In genomic region chr13:36735901-36736618, GRCm38 (mm10) we compare ENCODE assay signal across 8 mouse cellular contexts. TPM values are rescaled to one million over a fixed set of nuclear protein-coding genes. Genes with fewer than 3 reads are reported as not detected.
A peak's percentile ranks its signal among the peaks of the same experiment; 100 is the strongest.
DNase-seq lines count a peak whose midpoint lies in the region; ATAC-seq and TF ChIP-seq lines count a peak whose summit lies in the region.

No protein-coding gene starts in this region.

- H3K4me3 ChIP-seq in spleen, adult 2 months (ENCODE audit: extremely low read depth, insufficient read depth, insufficient read length) = peak overlapping the region; percentile 10; the same call in 1 of the 2 replicates
- H3K4me3 ChIP-seq in forebrain, embryonic 13.5 days = peak overlapping the region; percentile 52
- peak overlapping the region; percentile 48 for H3K4me3 ChIP-seq in liver, embryonic 15.5 days (replicated peaks)

- no peak for TF ChIP-seq CTCF in spleen, adult 2 months (IDR thresholded peaks at IDR 0.05; ENCODE audit: extremely low read depth, insufficient read depth, insufficient read length, insufficient replicate concordance)

- H3K9ac ChIP-seq in forebrain, embryonic 13.5 days = peak overlapping the region; percentile 76
- H3K9ac ChIP-seq in liver, embryonic 15.5 days = 0 out of 2 replicates have a peak overlapping the region, but pooled peaks have one; percentile 30

- H3K27me3 ChIP-seq in spleen, adult 2 months (ENCODE audit: control insufficient read depth, insufficient read depth, low read length) = peaks cover 26% of the 10 kb centered on the region
- peaks cover 27% of the 10 kb centered on the region for H3K27me3 ChIP-seq in forebrain, embryonic 13.5 days
- peaks cover 70% of the 10 kb centered on the region for H3K27me3 ChIP-seq in liver, embryonic 15.5 days

- H3K36me3 ChIP-seq in spleen, adult 2 months (ENCODE audit: control insufficient read depth, insufficient read depth, low read length) = no peaks in the 10 kb centered on the region
- H3K36me3 ChIP-seq in forebrain, embryonic 13.5 days (ENCODE audit: poor library complexity, severe bottlenecking) = no peaks in the 10 kb centered on the region
- no peaks in the 10 kb centered on the region for H3K36me3 ChIP-seq in liver, embryonic 15.5 days (replicated peaks)

- DNase-seq in spleen, adult 2 months (ENCODE audit: low read depth in 1 of 2, low spot score in 2 of 2) = no peak
- no peak for DNase-seq in spleen, postnatal 36 days (ENCODE audit: low spot score in 2 of 2)
- DNase-seq in cerebellum, adult 11-12 months = peak; percentile 93
- peak; percentile 81 to 82 for DNase-seq in right cerebral cortex, postnatal 10 days (ENCODE audit: low spot score in 2 of 2)
- no peak for DNase-seq in spleen, postnatal 14 days (ENCODE audit: low spot score in 2 of 2)

- H3K4me2 ChIP-seq in forebrain, embryonic 13.5 days = peak overlapping the region; percentile 72
- H3K4me2 ChIP-seq in liver, embryonic 15.5 days = peak overlapping the region; percentile 63

- no peak for TF ChIP-seq POLR2A in spleen, adult 2 months (IDR thresholded peaks at IDR 0.05; ENCODE audit: low read depth, low read length)

- H3K4me1 ChIP-seq in spleen, adult 2 months (ENCODE audit: control insufficient read depth, insufficient read depth, insufficient read length) = peaks cover 3% of the 10 kb centered on the region
- peaks cover 26% of the 10 kb centered on the region for H3K4me1 ChIP-seq in forebrain, embryonic 13.5 days
- H3K4me1 ChIP-seq in liver, embryonic 15.5 days (replicated peaks) = 0 out of 2 replicates have a peak, but pooled peaks cover 9% of the 10 kb centered on the region

- H3K9me3 ChIP-seq in forebrain, embryonic 13.5 days (replicated peaks) = no peaks in the 10 kb centered on the region
- no peaks in the 10 kb centered on the region for H3K9me3 ChIP-seq in liver, embryonic 15.5 days (replicated peaks)

- peak; percentile 88 for ATAC-seq in forebrain, embryonic 13.5 days
- peak; percentile 28 for ATAC-seq in inflammation-experienced regulatory T-cells, adult 6 months
- ATAC-seq in liver, embryonic 15.5 days (ENCODE audit: insufficient read depth) = peak; percentile 82

- H3K27ac ChIP-seq in spleen, adult 2 months (ENCODE audit: insufficient read depth, low read length) = no peak overlapping the region
- H3K27ac ChIP-seq in forebrain, embryonic 13.5 days = peak overlapping the region; percentile 94
- H3K27ac ChIP-seq in liver, embryonic 15.5 days (replicated peaks) = 0 out of 2 replicates have a peak overlapping the region, but pooled peaks have one; percentile 24

- 2% methylated on average over 37 of the region's 39 CpGs for WGBS in spleen, adult 2 months
- under 1% methylated on average over 25 of the region's 39 CpGs for WGBS in forebrain, embryonic 13.5 days
- WGBS in liver, embryonic 15.5 days (ENCODE audit: insufficient replicate concordance) = 1% methylated on average over 36 of the region's 39 CpGs

RNA-seq across cellular contexts. Expression of gene Nrn1, which starts 1.1 kb away (rescaled TPM):
- 0.57 and 1.4 TPM in 2 replicates for polyA plus RNA-seq in spleen, adult 2 months (2012; rRNA removed)
- 48.9 and 49.9 TPM in 2 replicates for polyA plus RNA-seq in forebrain, embryonic 13.5 days (2015; fragmentation: Nextera tagmentation; extraction: Ambion mirVana)
- 10 to 100 TPM; 36.9 to 46.4 (median 42.7) TPM for polyA plus RNA-seq in inflammation-experienced regulatory T-cells, adult 6 months (2017; shearing (Covaris generic))
- 51.6 and 54.6 TPM in 2 replicates for polyA plus RNA-seq in liver, embryonic 15.5 days (2015; fragmentation: Nextera tagmentation; extraction: Ambion mirVana)

Comparison
In these comparisons a context has a peak if more than half of its experiments do, and no peak if none do; other contexts are left out.
1. DNase-seq: peak in cerebellum, adult 11-12 months (single experiment) and right cerebral cortex, postnatal 10 days (2 of 2); none in spleen, adult 2 months (0 of 2), spleen, postnatal 36 days (0 of 2) and spleen, postnatal 14 days (0 of 2).
2. ATAC-seq: peak in every context shown above with its lines; median percentile 88 in forebrain, embryonic 13.5 days; 82 in liver, embryonic 15.5 days; 28 in inflammation-experienced regulatory T-cells, adult 6 months.
3. RNA of gene Nrn1, which starts 1.1 kb away (polyA plus RNA-seq): 51.6 to 54.6 TPM in liver, embryonic 15.5 days, 48.9 to 49.9 TPM in forebrain, embryonic 13.5 days and 36.9 to 46.4 TPM in inflammation-experienced regulatory T-cells, adult 6 months; 0.57 to 1.4 TPM in spleen, adult 2 months; every median in the first group is over 10 times any median in the second.
4. Peak in every context shown above with its lines, with median percentiles within 50 percentile points of each other: H3K4me3 ChIP-seq.